Mouse (Mus musculus): ENCODE results near the gene Cttn. TPM values are rescaled to one million over a fixed set of nuclear protein-coding genes. Genes with fewer than 3 reads are reported as not detected.
A peak's percentile ranks its signal among the peaks of the same experiment; 100 is the strongest.

Gene Cttn
- polyA plus RNA-seq, 1 experiment = 311 TPM

- no peaks in the 10 kb centered on the region for H3K36me3 ChIP-seq (replicated peaks; ENCODE audit: low read length)
- H3K9me3 ChIP-seq = no peaks in the 10 kb centered on the region
- H3K27me3 ChIP-seq (replicated peaks) = peaks cover 92% of the 10 kb centered on the region
- TF ChIP-seq GATA1 (IDR thresholded peaks at IDR 0.05; ENCODE audit: borderline replicate concordance, low read length) = no peak
- TF ChIP-seq FLI1 (IDR thresholded peaks at IDR 0.05; ENCODE audit: low read length) = no peak
- peaks cover 33% of the 10 kb centered on the region for H3K4me1 ChIP-seq
- no peak overlapping the region for H3K4me3 ChIP-seq (replicated peaks)
Measured at GRCm38 (mm10) chr7:144408464-144409000, 62.3 kb downstream of the Cttn start.

GRCm38 (mm10) chr7:144407675-144408074, 63.1 kb downstream of the Cttn start:
- Histone ChIP-seq H3K9me3 (no peaks in the 10 kb centered on the region), H3K27me3 (replicated peaks) (peaks cover 93% of the 10 kb centered on the region), H3K36me3 (replicated peaks; ENCODE audit: low read length) (no peaks in the 10 kb centered on the region), H3K4me3 (replicated peaks) (peak overlapping the region; percentile 64), H3K4me1 (peaks cover 33% of the 10 kb centered on the region)
- no peak for TF ChIP-seq GATA1 (IDR thresholded peaks at IDR 0.05; ENCODE audit: borderline replicate concordance, low read length)
- TF ChIP-seq FLI1 (IDR thresholded peaks at IDR 0.05; ENCODE audit: low read length) = no peak

DNA sequence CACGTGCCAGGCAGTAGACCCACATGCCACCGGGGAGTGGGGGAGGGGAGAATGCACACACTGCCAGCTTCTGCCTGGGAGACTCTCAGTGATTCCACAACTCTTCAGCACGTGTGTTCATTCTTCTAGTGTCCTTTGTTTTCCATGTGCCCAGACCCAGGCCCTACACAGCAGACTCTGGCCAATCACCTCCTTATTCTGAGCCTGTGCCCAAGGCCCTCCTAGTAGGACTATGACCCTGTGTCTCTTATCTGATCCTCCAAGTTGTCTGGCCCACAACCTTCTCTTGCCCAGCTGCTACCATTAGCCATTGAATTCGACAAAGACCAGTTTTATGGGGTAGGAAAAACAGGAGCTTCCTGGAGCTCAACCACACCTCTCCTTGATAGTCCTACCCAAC, 68.3 kb downstream of the Cttn start:
- TF ChIP-seq GATA1 (IDR thresholded peaks at IDR 0.05; ENCODE audit: borderline replicate concordance, low read length) (no peak), FLI1 (IDR thresholded peaks at IDR 0.05; ENCODE audit: low read length) (no peak)
- peaks cover 86% of the 10 kb centered on the region for H3K27me3 ChIP-seq (replicated peaks)
- no peak overlapping the region for H3K4me3 ChIP-seq (replicated peaks)
- H3K9me3 ChIP-seq = no peaks in the 10 kb centered on the region
- no peaks in the 10 kb centered on the region for H3K36me3 ChIP-seq (replicated peaks; ENCODE audit: low read length)
- H3K4me1 ChIP-seq = peaks cover 21% of the 10 kb centered on the region

DNA sequence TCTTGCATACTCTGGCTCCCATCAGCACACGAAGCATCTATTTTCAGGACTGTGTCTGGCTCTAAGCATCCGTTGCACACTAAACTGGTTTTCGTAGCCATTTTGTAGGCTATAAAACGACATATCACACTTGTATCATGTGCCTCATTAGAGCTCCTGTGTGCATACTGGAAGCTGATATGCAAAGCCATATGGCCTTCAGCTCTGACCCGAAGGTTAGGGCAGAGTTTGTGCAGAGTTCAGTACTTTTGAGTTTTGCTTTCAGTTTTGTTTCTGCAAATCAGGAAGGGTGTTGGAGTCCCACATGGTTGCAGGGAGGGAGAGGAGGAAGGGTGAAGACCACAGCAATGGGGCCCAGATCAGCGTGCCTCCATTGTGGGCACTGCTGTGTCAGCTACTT, 79.1 kb downstream of the Cttn start:
- Histone ChIP-seq H3K9me3 (peaks cover 17% of the 10 kb centered on the region), H3K27me3 (replicated peaks) (peaks cover 59% of the 10 kb centered on the region), H3K4me3 (replicated peaks) (peak overlapping the region; percentile 79), H3K36me3 (replicated peaks; ENCODE audit: low read length) (no peaks in the 10 kb centered on the region), H3K4me1 (peaks cover 15% of the 10 kb centered on the region)
- no peak for TF ChIP-seq GATA1 (IDR thresholded peaks at IDR 0.05; ENCODE audit: borderline replicate concordance, low read length)
- no peak for TF ChIP-seq FLI1 (IDR thresholded peaks at IDR 0.05; ENCODE audit: low read length)

DNA sequence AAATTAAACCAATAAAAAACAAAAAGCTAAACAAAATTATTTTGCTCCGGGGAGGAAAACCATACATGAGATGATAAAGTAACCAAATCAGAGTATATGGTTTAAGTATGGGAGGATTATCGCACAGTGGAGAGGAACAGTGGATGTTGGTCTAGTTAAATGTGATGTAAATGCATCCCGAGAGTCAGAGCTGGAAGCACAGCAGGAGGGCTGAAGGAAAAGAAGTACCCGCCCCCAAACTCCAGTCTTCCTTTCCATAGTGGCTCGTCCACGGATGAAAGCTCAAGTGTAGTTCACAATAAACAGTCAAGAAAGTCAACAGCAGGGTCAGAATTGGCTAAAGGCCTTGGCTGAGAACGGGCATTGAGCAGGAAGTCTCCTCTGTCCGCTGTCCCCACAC, 80.1 kb downstream of the Cttn start:
- peaks cover 56% of the 10 kb centered on the region for H3K27me3 ChIP-seq (replicated peaks)
- peaks cover 17% of the 10 kb centered on the region for H3K9me3 ChIP-seq
- TF ChIP-seq GATA1 (IDR thresholded peaks at IDR 0.05; ENCODE audit: borderline replicate concordance, low read length) = no peak
- TF ChIP-seq FLI1 (IDR thresholded peaks at IDR 0.05; ENCODE audit: low read length) = no peak
- H3K4me3 ChIP-seq (replicated peaks) = no peak overlapping the region
- H3K4me1 ChIP-seq = peaks cover 15% of the 10 kb centered on the region
- no peaks in the 10 kb centered on the region for H3K36me3 ChIP-seq (replicated peaks; ENCODE audit: low read length)

DNA sequence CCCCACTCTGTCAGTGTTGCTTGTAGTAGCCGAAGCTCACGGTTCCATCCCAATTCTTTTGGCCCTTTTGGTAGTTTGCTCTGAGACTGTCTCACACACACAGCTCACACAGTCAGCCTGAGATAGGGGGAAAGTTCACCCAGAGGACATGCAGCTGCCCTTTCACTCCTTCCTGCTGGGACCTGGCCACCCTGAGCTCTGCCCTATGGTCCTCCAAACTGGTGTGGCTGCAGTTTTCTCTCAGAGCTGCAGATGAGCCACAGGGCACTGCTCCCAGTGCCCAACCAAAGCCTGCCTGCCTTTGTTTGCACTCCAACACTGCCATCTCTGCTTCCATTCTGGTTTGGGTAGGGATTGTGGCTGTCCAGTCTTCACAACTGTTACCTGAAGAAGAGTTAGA, 81.1 kb downstream of the Cttn start:
- Histone ChIP-seq H3K27me3 (replicated peaks) (peaks cover 55% of the 10 kb centered on the region), H3K9me3 (peaks cover 17% of the 10 kb centered on the region), H3K4me1 (peaks cover 15% of the 10 kb centered on the region), H3K36me3 (replicated peaks; ENCODE audit: low read length) (no peaks in the 10 kb centered on the region), H3K4me3 (replicated peaks) (no peak overlapping the region)
- TF ChIP-seq FLI1 (IDR thresholded peaks at IDR 0.05; ENCODE audit: low read length) = no peak
- no peak for TF ChIP-seq GATA1 (IDR thresholded peaks at IDR 0.05; ENCODE audit: borderline replicate concordance, low read length)

- H3K4me3 ChIP-seq (replicated peaks) = no peak overlapping the region
- H3K27me3 ChIP-seq (replicated peaks) = peaks cover 46% of the 10 kb centered on the region
- no peaks in the 10 kb centered on the region for H3K36me3 ChIP-seq (replicated peaks; ENCODE audit: low read length)
- peaks cover 14% of the 10 kb centered on the region for H3K4me1 ChIP-seq
- TF ChIP-seq FLI1 (IDR thresholded peaks at IDR 0.05; ENCODE audit: low read length) = no peak
- TF ChIP-seq GATA1 (IDR thresholded peaks at IDR 0.05; ENCODE audit: borderline replicate concordance, low read length) = no peak
- peaks cover 14% of the 10 kb centered on the region for H3K9me3 ChIP-seq
Measured at GRCm38 (mm10) chr7:144387537-144387936, 83.3 kb downstream of the Cttn start.

Other genes starting within 250 kb of the Cttn start
- 183 and 335 TPM in 2 replicates for gene Ppfia1, start 82.7 kb upstream of the Cttn start, polyA plus RNA-seq (2012; ENCODE audit: insufficient read depth, low replicate concordance)
- gene Fadd, start 111.5 kb upstream of the Cttn start, polyA plus RNA-seq (2012; ENCODE audit: insufficient read depth, low replicate concordance) = 1.5 and 5.7 TPM in 2 replicates